Mouse (Mus musculus) urinary bladder, adult 18-20 months (tissue): ENCODE results near the gene Olfr1287.

Experiments used
- DNase-seq, 2 experiments: peaks; one replicate each; pipeline ENCODE4 v3.0.0; 2022; ENCODE audit warnings: low spot score in 2 of 2, mixed read lengths in 2 of 2

Olfr1287 gene

DNA sequence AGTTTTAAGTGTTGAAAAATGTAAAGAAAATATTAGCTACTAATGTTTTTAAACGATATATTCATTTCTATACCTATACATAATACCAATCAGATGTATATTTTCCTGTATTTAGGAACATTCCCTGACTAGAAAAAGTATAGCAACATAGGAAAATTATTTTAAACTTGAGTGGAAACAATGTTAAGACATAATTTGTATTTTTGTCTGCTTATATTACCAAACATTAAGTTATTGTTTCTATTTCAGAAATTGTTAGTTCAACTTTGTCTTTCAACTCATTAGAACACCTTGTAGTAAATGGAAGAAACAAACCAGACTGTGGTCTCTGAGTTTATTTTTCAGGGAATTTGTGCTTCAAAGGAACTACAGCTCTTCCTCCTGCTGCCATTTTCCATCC is at the start of gene Olfr1287:
Olfr1287 (plus strand) TSS at position 301 of the 400 bp plus-strand sequence.
- no peak for DNase-seq

DNA sequence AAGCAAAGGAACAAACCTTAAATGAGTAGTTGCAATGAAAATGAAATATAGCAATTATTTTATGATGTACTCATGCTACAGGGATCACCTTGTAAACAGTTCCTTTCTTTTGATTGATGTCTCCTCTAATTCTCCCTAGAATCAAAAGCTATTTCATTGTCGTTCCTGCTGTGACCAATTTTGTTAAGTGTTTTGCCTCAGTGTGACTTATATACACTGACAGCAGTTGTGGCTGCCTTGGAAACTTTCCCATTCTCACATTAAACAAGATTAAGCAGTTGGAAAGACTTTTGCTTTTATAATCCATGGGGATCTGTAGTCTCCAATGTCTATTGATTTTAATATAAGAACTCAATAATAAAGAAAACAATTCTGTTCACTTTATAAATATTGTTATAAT is 26.0 kb upstream of the Olfr1287 start, which contains the start of gene Olfr1286:
Olfr1286 (minus strand) TSS at position 185 of the 400 bp plus-strand sequence.
- DNase-seq, result no peak

DNA sequence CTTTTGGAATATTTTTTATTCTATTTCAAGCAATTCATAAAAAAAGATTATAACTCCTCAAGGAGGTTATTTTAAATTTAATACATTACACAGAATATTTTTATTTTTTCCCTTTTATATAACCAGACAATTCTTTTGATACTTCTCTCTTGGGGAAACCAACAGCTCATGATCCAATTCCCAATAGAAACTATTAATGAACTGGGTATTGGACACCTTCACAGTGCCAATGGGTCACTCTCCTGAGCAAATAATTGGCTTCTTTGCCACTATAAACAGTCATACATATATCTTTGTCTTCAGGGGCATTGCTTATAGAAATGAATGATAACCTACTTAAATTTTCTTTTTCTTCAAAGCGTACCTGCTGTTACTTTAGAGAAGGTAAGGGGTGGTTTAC is 24.9 kb downstream of the Olfr1287 start, which contains the start of gene Olfr1288:
Olfr1288 (plus strand) TSS at position 301 of the 400 bp plus-strand sequence.
- DNase-seq, result no peak

DNA sequence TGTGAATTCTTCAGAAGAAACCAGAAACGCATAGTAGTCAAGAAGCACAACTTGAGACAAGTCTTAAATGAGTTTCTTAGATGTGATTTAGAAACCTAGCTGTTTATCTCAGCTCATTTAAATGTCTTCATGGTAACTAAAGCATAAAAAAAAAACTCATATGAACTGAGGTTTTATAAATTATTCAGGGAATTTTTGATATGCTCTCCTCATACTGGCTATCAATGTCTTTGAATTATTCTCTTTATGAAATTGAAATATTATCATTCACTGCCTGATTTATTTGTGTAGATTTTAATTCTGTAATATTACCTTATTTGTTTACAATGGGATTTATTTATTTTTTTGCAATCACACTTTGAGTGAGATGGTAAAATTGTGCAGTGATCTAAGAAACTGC is 31.6 kb downstream of the Olfr1287 start, which contains the start of gene Olfr1289:
Olfr1289 (plus strand) TSS at position 301 of the 400 bp plus-strand sequence.
- no peak for DNase-seq

DNA sequence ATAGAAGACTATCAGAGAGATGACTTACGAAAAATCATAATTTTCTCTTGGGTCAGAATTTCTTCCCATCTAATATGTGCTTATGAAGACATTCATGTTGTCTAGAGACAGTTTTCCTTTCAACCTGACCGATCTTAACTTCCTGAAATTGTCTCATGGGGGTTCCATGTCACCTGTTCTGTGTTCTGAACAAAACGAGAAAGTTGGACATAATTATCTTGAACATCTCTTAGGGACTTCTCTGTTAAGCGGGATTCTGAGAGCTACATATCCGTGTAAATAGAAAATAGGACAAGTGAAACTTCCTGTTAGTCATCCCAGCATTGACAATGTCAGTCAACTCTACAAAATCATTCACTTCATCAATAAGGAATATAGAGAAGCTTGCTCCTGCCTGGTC is 44.8 kb downstream of the Olfr1287 start, which contains the start of gene Olfr1290:
Olfr1290 (minus strand) TSS at position 101 of the 400 bp plus-strand sequence.
- no peak for DNase-seq

DNA sequence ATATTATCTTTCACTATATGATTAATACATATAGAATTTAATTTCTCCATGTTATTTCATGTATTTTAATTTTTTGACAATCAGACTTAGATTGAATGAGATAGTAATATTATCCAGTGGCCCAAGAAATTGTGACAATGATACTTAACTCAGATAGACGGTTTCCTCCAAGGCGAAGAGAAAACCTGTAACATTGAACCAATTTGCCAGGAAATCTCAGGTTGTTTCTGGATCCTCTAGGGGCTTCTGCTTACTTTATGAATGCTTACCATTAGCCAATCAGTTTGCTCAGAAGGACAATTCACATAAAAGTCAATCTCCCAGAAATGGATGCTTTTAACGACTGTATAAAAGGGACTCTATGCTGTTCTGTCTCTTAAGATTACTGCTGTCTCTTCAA is 47.9 kb downstream of the Olfr1287 start, which contains the start of gene Olfr1291-ps1:
Olfr1291-ps1 (plus strand) TSS at position 301 of the 400 bp plus-strand sequence.
- DNase-seq, result no peak
